In genomic region chr2:150768678-150769077, GRCm38 (mm10) we compare ENCODE assay signal across 22 mouse cellular contexts. TPM values are rescaled to one million over a fixed set of nuclear protein-coding genes. Genes with fewer than 3 reads are reported as not detected.
DNase-seq lines count a peak whose midpoint lies in the region; ATAC-seq and TF ChIP-seq lines count a peak whose summit lies in the region.
"Had no signal": no experiment of that assay in that cellular context is flagged by ENCODE, and none has a peak within 500 bp of the region (broad histone marks: within the 10 kb centered on the region; RNA-seq: fewer than 3 reads in every experiment).

No protein-coding gene starts in this region.

- 44% methylated on average over 1 of the region's 1 CpGs for WGBS in heart, embryonic 11.5 days (ENCODE audit: insufficient replicate concordance)
- 92% methylated on average over 1 of the region's 1 CpGs for WGBS in hindbrain, embryonic 14.5 days

- intact Hi-C loops in heart, postnatal 25 days (cut with DNase I): no loop called here

- TF ChIP-seq CTCF in layer of hippocampus, adult 2 months (conservative IDR thresholded peaks at IDR 0.05): no peak

- no peak overlapping the region for H3K4me2 ChIP-seq in heart, embryonic 11.5 days
- H3K4me2 ChIP-seq in hindbrain, embryonic 14.5 days (replicated peaks): no peak overlapping the region
- H3K4me2 ChIP-seq: forebrain, embryonic 15.5 days; limb, embryonic 12.5 days; midbrain, embryonic 15.5 days had no signal

- H3K27ac ChIP-seq in heart, embryonic 11.5 days (ENCODE audit: low read depth, low read length): peak overlapping the region; percentile 50; the same call in 1 of the 2 replicates
- peak overlapping the region; percentile 7; the same call in 1 of the 2 replicates for H3K27ac ChIP-seq in layer of hippocampus, adult 2 months
- H3K27ac ChIP-seq in brown adipose tissue, adult 24 weeks (replicated peaks; ENCODE audit: low read depth, low read length): peak overlapping the region; percentile 81; the same call in 1 of the 2 replicates
- no peak overlapping the region for H3K27ac ChIP-seq in hindbrain, embryonic 14.5 days
- H3K27ac ChIP-seq: forebrain, embryonic 15.5 days; limb, embryonic 12.5 days; midbrain, embryonic 15.5 days had no signal

- 0 out of 2 replicates have a peak overlapping the region, but pooled peaks have one; percentile 22 for H3K9ac ChIP-seq in heart, embryonic 11.5 days (ENCODE audit: low read depth, low read length)
- no peak overlapping the region for H3K9ac ChIP-seq in hindbrain, embryonic 14.5 days
- H3K9ac ChIP-seq: forebrain, embryonic 15.5 days; limb, embryonic 12.5 days; midbrain, embryonic 15.5 days had no signal

- no peaks in the 10 kb centered on the region for H3K27me3 ChIP-seq in heart, embryonic 11.5 days (ENCODE audit: control insufficient read depth, insufficient read depth, low read length)
- H3K27me3 ChIP-seq in hindbrain, embryonic 14.5 days (ENCODE audit: control insufficient read depth, insufficient read depth, low read length): no peaks in the 10 kb centered on the region
- H3K27me3 ChIP-seq: forebrain, embryonic 15.5 days; limb, embryonic 12.5 days; megakaryocyte, embryonic 14.5 days; midbrain, embryonic 15.5 days had no signal

- H3K9me3 ChIP-seq in heart, embryonic 11.5 days (replicated peaks; ENCODE audit: control insufficient read depth, low read length): no peaks in the 10 kb centered on the region
- H3K9me3 ChIP-seq in hindbrain, embryonic 14.5 days (ENCODE audit: control insufficient read depth, low read length): no peaks in the 10 kb centered on the region
- H3K9me3 ChIP-seq: forebrain, embryonic 15.5 days; G1E; limb, embryonic 12.5 days; megakaryocyte, embryonic 14.5 days; midbrain, embryonic 15.5 days had no signal

- DNase-seq in heart, postnatal 25 days (ENCODE audit: low spot score): no peak
- no peak for DNase-seq in layer of hippocampus, adult 2 months (ENCODE audit: low spot score in 2 of 2)
- DNase-seq in layer of hippocampus, postnatal 36 days: no peak
- DNase-seq in frontal cortex, postnatal 36 days (ENCODE audit: low spot score in 2 of 2): no peak
- DNase-seq in hindbrain, embryonic 14.5 days (ENCODE audit: low spot score): no peak
- DNase-seq: adrenal gland, postnatal 14 days; cerebellum, adult 11 months; cerebellum, postnatal 10 days; gastrocnemius, postnatal 36 days; kidney, adult 9 months; kidney, postnatal 25 days; lung, adult 18-20 months; right cerebral cortex, postnatal 25 days had no signal

- H3K36me3 ChIP-seq in heart, embryonic 11.5 days (ENCODE audit: control insufficient read depth, insufficient read depth, low read length): no peaks in the 10 kb centered on the region
- H3K36me3 ChIP-seq in hindbrain, embryonic 14.5 days (replicated peaks; ENCODE audit: control insufficient read depth, insufficient read depth): peaks cover 61% of the 10 kb centered on the region

- H3K4me1 ChIP-seq in heart, embryonic 11.5 days (ENCODE audit: control insufficient read depth, insufficient read depth, low read length): peaks cover 41% of the 10 kb centered on the region
- H3K4me1 ChIP-seq in brown adipose tissue, adult 24 weeks (ENCODE audit: control insufficient read depth, insufficient read depth, insufficient read length, low read length): peaks cover 15% of the 10 kb centered on the region
- no peaks in the 10 kb centered on the region for H3K4me1 ChIP-seq in hindbrain, embryonic 14.5 days (replicated peaks; ENCODE audit: control insufficient read depth, insufficient read depth, low read length)

- ATAC-seq in heart, embryonic 11.5 days (replicated peaks; ENCODE audit: insufficient number of reproducible peaks, low FRiP score, low TSS enrichment): no peak
- peak; percentile 59 for ATAC-seq in megakaryocyte progenitor cell, adult 5-6 weeks (replicated peaks; ENCODE audit: poor library complexity)
- no peak for ATAC-seq in hindbrain, embryonic 14.5 days (ENCODE audit: low FRiP score)
- ATAC-seq: forebrain, embryonic 15.5 days; midbrain, embryonic 15.5 days had no signal

- no peak overlapping the region for H3K4me3 ChIP-seq in heart, embryonic 11.5 days (ENCODE audit: low read depth, low read length)
- H3K4me3 ChIP-seq in layer of hippocampus, adult 2 months: no peak overlapping the region
- no peak overlapping the region for H3K4me3 ChIP-seq in brown adipose tissue, adult 24 weeks (ENCODE audit: insufficient read depth, low read depth, low read length)
- H3K4me3 ChIP-seq in hindbrain, embryonic 14.5 days (replicated peaks; ENCODE audit: low read length): no peak overlapping the region
- H3K4me3 ChIP-seq: forebrain, embryonic 15.5 days; limb, embryonic 12.5 days; megakaryocyte, embryonic 14.5 days; midbrain, embryonic 15.5 days; myocyte had no signal

RNA-seq across cellular contexts. Expression of gene Pygb, which starts 17.9 kb away (rescaled TPM):
- 84.4 and 120 TPM in 2 replicates for polyA plus RNA-seq in heart, embryonic 11.5 days (2014; fragmentation: Nextera tagmentation; extraction: Ambion mirVana)
- total RNA-seq in heart, postnatal 25 days (2021): 100 to 1,000 TPM; 444 to 470 TPM
- 100 to 1,000 TPM; 203 to 212 TPM for total RNA-seq in layer of hippocampus, adult 2 months (2021)
- total RNA-seq in layer of hippocampus, postnatal 36 days (2021): 100 to 1,000 TPM; 196 to 204 TPM
- 51.9 and 52.1 TPM in 2 replicates for polyA plus RNA-seq in brown adipose tissue, adult 24 weeks (2012; ENCODE audit: insufficient read depth, insufficient read length, missing spikeins)
- total RNA-seq in megakaryocyte progenitor cell, adult 5-6 weeks (2015): 8.5 and 8.7 TPM in 2 replicates
- total RNA-seq in megakaryocyte progenitor cell, adult 5-6 weeks (2017): 24.0 and 33.9 TPM in 2 replicates
- 93.9 and 108 TPM in 2 replicates for polyA plus RNA-seq in hindbrain, embryonic 14.5 days (2014; fragmentation: Nextera tagmentation; extraction: Ambion mirVana)

RNA-seq across cellular contexts. Expression of gene Entpd6, which starts 19.8 kb away (rescaled TPM):
- polyA plus RNA-seq in heart, embryonic 11.5 days (2014; fragmentation: Nextera tagmentation; extraction: Ambion mirVana): 18.9 and 20.2 TPM in 2 replicates
- total RNA-seq in heart, postnatal 25 days (2021): 10 to 100 TPM; 16.1 to 16.6 TPM
- total RNA-seq in layer of hippocampus, adult 2 months (2021): 10 to 100 TPM; 65.5 to 68.9 TPM
- total RNA-seq in layer of hippocampus, postnatal 36 days (2021): 10 to 100 TPM; 66.2 to 67.6 TPM
- 12.6 and 16.9 TPM in 2 replicates for polyA plus RNA-seq in brown adipose tissue, adult 24 weeks (2012; ENCODE audit: insufficient read depth, insufficient read length, missing spikeins)
- total RNA-seq in megakaryocyte progenitor cell, adult 5-6 weeks (2015): 11.5 and 11.8 TPM in 2 replicates
- total RNA-seq in megakaryocyte progenitor cell, adult 5-6 weeks (2017): 13.3 and 18.0 TPM in 2 replicates
- 67.2 and 67.7 TPM in 2 replicates for polyA plus RNA-seq in hindbrain, embryonic 14.5 days (2014; fragmentation: Nextera tagmentation; extraction: Ambion mirVana)

Comparison
In these comparisons a context has a peak if more than half of its experiments do, and no peak if none do; other contexts are left out.
1. RNA of gene Pygb, which starts 17.9 kb away (total RNA-seq): 444 to 470 TPM in heart, postnatal 25 days, 203 to 212 TPM in layer of hippocampus, adult 2 months and 196 to 204 TPM in layer of hippocampus, postnatal 36 days; 8.5 to 33.9 TPM in megakaryocyte progenitor cell, adult 5-6 weeks; every median in the first group is over 4 times any median in the second.